Mouse (Mus musculus) lung, adult 2 months (tissue): ENCODE measurements at regions not wholly inside any gene's neighbourhood (a gene's known extent, or its start where the extent isn't known, plus 50 kb on each side); places are given as distances from the start of the nearest gene placed in this dataset.

Source experiments
- CTCF ChIP-seq: fragments of 200-500 bp; IDR thresholded peaks from 2 replicates; pipeline ENCODE4 v1.5.1; 2011; ENCODE audit warnings: mild to moderate bottlenecking, low read length, control low read depth; ENCODE audit not compliant: insufficient read depth
- POLR2A ChIP-seq: fragments of 200-500 bp; IDR thresholded peaks from 2 replicates; pipeline ENCODE4 v1.6.1; 2011; ENCODE audit warnings: low read depth, mild to moderate bottlenecking, control low read depth, low read length, borderline replicate concordance; ENCODE audit errors: extremely low read depth

DNA sequence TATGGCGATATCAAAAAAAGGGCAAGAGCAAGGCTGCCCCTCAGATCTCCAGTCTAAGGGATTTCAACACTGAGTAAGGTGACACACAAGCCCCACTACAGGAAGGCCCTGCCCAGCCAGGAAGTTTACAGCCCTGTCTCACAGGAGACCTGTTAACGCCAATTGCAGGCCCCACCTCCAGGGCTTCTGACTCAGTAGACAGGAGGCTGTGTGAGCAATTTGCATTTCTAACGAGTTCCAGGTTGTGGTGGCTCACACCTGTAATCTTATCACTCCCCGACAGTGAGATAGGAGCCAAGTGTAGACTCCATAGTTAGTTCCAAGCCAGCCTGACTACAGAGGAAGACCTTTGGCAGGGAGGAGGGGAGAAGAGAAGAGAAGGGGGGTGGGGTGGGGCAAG lies 500.4 kb upstream of the Gm765 start:
- TF ChIP-seq POLR2A: no peak
- TF ChIP-seq CTCF: no peak
